Mouse (Mus musculus) brain, embryonic 14.5 days (tissue): Measurements from ENCODE around the gene Ldlrad3.

Experiments used
- CTCF ChIP-seq: fragments of 200-500 bp; IDR thresholded peaks from 2 replicates; pipeline ENCODE4 v1.5.1; 2012; ENCODE audit warnings: inconsistent platforms, mild to moderate bottlenecking, moderate library complexity, borderline replicate concordance; ENCODE audit not compliant: insufficient read depth, insufficient read length; ENCODE audit errors: extremely low read depth
- POLR2A ChIP-seq: fragments of 200-500 bp; IDR thresholded peaks from 2 replicates; pipeline ENCODE4 v1.6.1; 2012; ENCODE audit warnings: mild to moderate bottlenecking, inconsistent platforms, borderline replicate concordance; ENCODE audit not compliant: poor library complexity, insufficient read depth, insufficient read length, severe bottlenecking; ENCODE audit errors: extremely low read depth

DNA sequence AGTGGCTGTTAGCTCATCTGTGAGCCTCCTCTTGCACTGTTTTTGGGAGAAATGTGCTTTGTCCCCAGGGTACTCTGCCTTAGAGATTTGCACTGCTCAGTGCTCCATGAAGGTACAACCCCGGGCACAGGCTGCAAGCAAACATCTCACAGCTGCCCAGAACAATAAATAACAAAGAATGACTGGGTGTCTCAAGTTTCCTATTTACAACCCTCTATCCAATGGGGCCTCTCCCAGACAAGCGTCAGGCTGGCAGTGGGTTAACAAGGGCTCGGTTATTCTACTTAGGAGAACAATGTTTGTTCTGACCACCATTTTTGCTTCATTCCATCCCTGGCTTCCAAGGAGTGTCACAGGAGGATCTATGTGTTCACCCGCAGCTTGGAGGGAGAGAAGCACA is 25.9 kb upstream of the Ldlrad3 start:
- TF ChIP-seq CTCF: no peak
- TF ChIP-seq POLR2A: no peak
